Mouse (Mus musculus): ENCODE results near the gene Tagln2.
A peak's percentile ranks its signal among the peaks of the same experiment; 100 is the strongest.

Tagln2 gene

DNA sequence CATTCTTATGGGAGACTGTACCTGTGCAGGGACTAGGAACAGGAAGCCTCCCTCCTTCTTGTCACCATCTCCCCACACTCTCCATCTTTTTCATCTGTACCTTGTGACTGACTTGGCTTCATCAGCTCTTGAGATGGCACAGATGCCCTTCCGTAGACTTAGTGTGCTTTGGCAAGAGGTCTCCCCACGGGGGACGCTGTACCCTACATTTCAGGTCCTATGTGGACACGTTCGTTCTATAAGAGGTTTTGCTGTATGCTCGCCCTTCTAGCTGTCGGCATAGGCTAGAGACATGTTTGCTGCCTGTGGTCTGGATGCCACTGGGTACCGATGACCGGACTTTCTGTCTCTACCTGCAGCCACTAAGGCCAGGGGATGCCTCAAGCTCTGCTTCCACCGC lies 27.6 kb downstream of the Tagln2 start:
- no peak for DNase-seq

DNA sequence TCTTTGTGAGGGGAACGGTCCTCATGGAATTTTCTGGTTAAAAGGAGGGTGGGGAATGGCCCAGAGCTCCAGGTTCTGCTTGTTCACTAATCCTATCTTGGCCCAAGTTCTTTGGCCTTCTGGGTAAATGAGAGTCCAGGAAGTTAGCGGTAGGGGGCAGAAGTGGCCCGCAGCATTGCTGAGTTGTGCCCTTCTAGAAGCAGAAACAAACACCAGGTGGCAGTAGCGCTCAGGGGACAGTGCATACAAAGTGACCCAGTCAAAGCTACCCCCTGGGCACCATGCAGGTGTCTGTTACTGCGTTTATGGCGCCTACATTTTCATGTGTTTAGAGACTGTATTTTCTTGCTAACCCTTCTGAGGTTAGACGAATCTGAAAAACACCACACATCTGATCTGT lies 28.9 kb downstream of the Tagln2 start:
- peak; percentile 90 for DNase-seq

- DNase-seq = no peak
These were observed 30.8 kb downstream of the Tagln2 start for GRCm38 (mm10) chr1:172530544-172531220.

GRCm38 (mm10) chr1:172532551-172532950 lies 32.7 kb downstream of the Tagln2 start:
- DNase-seq = no peak

DNA sequence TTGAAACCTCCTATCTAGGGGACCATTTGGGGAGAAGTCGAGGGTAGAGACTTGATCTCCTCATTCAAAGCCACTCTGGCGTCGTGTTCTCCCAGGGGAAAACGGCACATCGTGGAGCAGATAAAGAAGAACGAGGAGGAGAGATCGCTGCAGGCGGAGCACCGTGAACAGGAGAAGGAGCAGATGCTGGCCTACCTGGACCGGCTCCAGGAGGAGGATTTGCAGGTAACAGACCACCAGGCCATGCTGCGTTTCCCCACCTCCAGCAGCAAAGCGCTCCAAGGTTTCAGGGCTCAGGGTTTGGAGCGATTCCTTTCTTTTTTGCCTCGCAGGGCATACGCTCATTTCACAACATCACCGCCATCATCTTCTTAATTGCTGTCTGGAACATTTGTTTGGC lies 35.3 kb downstream of the Tagln2 start:
- DNase-seq = no peak

DNA sequence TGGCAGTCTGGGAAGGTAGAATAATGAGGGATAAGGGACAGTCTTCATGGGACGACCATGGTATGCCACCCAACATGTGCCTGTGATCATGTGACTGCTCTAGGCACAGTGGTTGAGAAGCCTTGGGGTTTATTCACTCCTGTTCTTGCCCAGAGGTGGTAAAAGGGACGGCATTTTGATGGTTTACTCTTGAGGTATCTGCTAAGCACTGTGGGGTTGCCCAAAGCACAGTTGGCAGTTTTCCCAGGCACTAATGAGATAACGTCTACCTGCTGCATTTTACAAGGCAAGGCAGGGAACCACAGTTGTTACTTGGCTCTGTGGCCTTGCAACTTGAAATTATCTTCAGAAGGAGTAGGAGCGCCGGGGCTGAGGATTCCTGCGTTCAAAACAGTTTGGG lies 40.0 kb downstream of the Tagln2 start:
- DNase-seq = no peak

- no peak for DNase-seq
These were observed 40.5 kb downstream of the Tagln2 start for GRCm38 (mm10) chr1:172540283-172540820.

DNA sequence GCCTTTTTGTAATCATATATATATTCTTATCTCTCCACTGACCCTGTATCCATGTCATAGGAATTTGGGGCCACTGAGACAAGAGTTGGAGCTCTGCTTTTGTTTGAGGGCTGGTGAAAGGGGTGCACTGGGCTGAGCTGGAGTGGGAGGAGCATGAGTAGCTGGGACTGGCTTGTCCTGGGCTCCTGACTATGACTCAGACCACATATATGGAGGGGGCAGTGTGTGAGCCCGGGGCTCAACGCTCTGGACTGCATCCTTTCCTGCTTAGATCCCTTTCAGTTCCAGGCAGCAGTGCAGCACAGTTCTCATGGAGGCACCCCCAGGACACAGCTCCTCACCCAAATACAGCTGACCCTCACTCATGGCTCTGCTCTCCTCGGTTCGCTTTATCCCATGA lies 46.2 kb downstream of the Tagln2 start:
- DNase-seq = no peak

GRCm38 (mm10) chr1:172548501-172548900 lies 48.7 kb downstream of the Tagln2 start:
- peak; percentile 56 for DNase-seq

- DNase-seq = no peak
These were observed 49.5 kb downstream of the Tagln2 start for GRCm38 (mm10) chr1:172549314-172549713.

GRCm38 (mm10) chr1:172549717-172550116 lies 49.9 kb downstream of the Tagln2 start:
- no peak for DNase-seq

- DNase-seq = peak; percentile 41
These were observed 50.7 kb downstream of the Tagln2 start for GRCm38 (mm10) chr1:172550551-172550951.

DNA sequence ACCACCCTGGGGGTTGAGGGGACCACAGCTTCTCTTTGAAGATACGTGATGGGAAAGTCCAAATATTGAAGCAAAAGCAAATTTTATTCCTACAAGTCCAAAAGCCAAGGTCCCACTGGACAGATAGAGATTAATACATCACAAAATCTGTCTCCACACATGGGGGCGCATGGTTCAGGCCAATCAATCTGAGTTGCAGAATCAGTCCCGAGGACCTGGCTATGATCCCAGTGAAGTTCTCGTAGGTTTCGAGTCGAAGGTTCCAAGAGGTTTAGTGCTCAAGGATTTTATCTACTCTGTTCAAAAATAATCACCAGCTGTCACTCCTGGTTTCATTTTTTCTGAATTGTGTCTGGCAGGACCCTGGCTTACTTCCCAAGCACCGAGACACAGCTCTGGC lies 51.2 kb downstream of the Tagln2 start:
- no peak for DNase-seq

DNA sequence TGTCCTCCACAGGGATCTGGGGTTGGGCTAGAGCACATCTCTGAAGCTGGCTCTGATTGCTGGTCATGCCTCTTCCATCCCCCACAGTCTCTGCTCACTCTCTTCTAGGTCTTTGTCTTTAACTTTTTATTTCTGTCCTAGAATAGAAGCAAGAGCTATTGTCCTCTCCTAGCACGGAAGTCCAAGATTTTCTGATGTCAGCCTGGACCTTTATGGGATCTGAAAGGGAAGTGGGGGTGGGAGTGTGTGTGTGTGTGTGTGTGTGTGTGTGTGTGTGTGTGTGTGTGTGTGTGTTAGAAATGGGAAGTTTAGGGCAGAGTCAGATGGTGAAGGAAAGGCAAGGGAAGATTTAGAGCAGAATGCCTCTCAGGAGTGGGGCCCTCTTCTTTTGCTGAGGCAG lies 52.8 kb downstream of the Tagln2 start:
- DNase-seq = no peak

DNA sequence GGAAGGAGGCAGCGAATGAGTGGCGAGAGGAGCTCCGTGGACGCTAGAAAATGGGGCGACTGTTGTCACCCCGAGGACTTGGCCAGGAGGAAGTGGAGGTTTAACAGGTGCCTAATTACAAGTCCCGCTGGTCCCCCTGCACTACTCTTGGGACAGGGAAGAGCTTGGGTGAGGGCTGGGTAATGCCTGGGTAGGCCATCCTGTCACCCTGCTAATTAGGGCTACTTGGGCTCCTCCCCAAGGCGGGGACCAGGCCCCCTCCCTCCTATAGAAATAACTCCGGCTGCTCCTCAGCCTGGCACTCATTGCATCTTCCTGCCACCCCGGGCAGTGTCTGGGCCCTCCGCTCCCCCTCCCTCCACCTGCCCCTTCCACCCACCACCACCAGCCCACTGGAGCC lies 55.8 kb downstream of the Tagln2 start, which contains the start of gene Vsig8:
Gene Vsig8 (plus strand): TSS at position 301 of the 400 bp plus-strand sequence.
- no peak for DNase-seq
